Mouse (Mus musculus): ENCODE data around the gene Pcdh15.

The Pcdh15 gene

GRCm38 (mm10) chr10:74450069-74450468 lies 1350.9 kb downstream of the Pcdh15 start:
- in situ Hi-C loops (cut with MboI; ENCODE audit: unreplicated experiment in 2 of 2): loop anchor here in 1 of 2 experiments (25.0 kb wide), 2 partner anchors 562 to 712 kb away; no protein-coding TSS in a partner anchor

- in situ Hi-C loops (cut with MboI; ENCODE audit: unreplicated experiment in 2 of 2): loop anchor here (10.0 to 25.0 kb wide), 3 partner anchors 548 to 698 kb away; no protein-coding TSS in a partner anchor
Measured at GRCm38 (mm10) chr10:74463972-74464371, 1364.8 kb downstream of the Pcdh15 start.

- in situ Hi-C loops (cut with MboI; ENCODE audit: unreplicated experiment in 2 of 2): no loop called here
Measured at GRCm38 (mm10) chr10:74480779-74481178, 1381.6 kb downstream of the Pcdh15 start.

- in situ Hi-C loops (cut with MboI; ENCODE audit: unreplicated experiment in 2 of 2): no loop called here
Measured at GRCm38 (mm10) chr10:74512315-74512714, 1413.2 kb downstream of the Pcdh15 start.

GRCm38 (mm10) chr10:74513743-74514142 lies 1414.6 kb downstream of the Pcdh15 start:
- in situ Hi-C loops (cut with MboI; ENCODE audit: unreplicated experiment in 2 of 2): no loop called here

GRCm38 (mm10) chr10:74538371-74538770 lies 1439.2 kb downstream of the Pcdh15 start:
- in situ Hi-C loops (cut with MboI; ENCODE audit: unreplicated experiment in 2 of 2): no loop called here

GRCm38 (mm10) chr10:74555326-74555725 lies 1456.2 kb downstream of the Pcdh15 start:
- in situ Hi-C loops (cut with MboI; ENCODE audit: unreplicated experiment in 2 of 2): no loop called here

GRCm38 (mm10) chr10:74569603-74570002 lies 1470.5 kb downstream of the Pcdh15 start:
- in situ Hi-C loops (cut with MboI; ENCODE audit: unreplicated experiment in 2 of 2): no loop called here

GRCm38 (mm10) chr10:74579924-74580323 lies 1480.8 kb downstream of the Pcdh15 start:
- in situ Hi-C loops (cut with MboI; ENCODE audit: unreplicated experiment in 2 of 2): no loop called here

GRCm38 (mm10) chr10:74591799-74592198 lies 1492.7 kb downstream of the Pcdh15 start:
- in situ Hi-C loops (cut with MboI; ENCODE audit: unreplicated experiment in 2 of 2): no loop called here

GRCm38 (mm10) chr10:74607683-74608082 lies 1508.5 kb downstream of the Pcdh15 start:
- in situ Hi-C loops (cut with MboI; ENCODE audit: unreplicated experiment in 2 of 2): no loop called here

- in situ Hi-C loops (cut with MboI; ENCODE audit: unreplicated experiment in 2 of 2): no loop called here
Measured at GRCm38 (mm10) chr10:74621837-74622236, 1522.7 kb downstream of the Pcdh15 start.

- in situ Hi-C loops (cut with MboI; ENCODE audit: unreplicated experiment in 2 of 2): no loop called here
Measured at GRCm38 (mm10) chr10:74625715-74626114, 1526.6 kb downstream of the Pcdh15 start.

GRCm38 (mm10) chr10:74626596-74626995 lies 1527.5 kb downstream of the Pcdh15 start:
- in situ Hi-C loops (cut with MboI; ENCODE audit: unreplicated experiment in 2 of 2): no loop called here

- in situ Hi-C loops (cut with MboI; ENCODE audit: unreplicated experiment in 2 of 2): no loop called here
Measured at GRCm38 (mm10) chr10:74631314-74631713, 1532.2 kb downstream of the Pcdh15 start.

- in situ Hi-C loops (cut with MboI; ENCODE audit: unreplicated experiment in 2 of 2): no loop called here
Measured at GRCm38 (mm10) chr10:74637040-74637439, 1537.9 kb downstream of the Pcdh15 start.

- in situ Hi-C loops (cut with MboI; ENCODE audit: unreplicated experiment in 2 of 2): no loop called here
Measured at GRCm38 (mm10) chr10:74642125-74642524, 1543.0 kb downstream of the Pcdh15 start.

- in situ Hi-C loops (cut with MboI; ENCODE audit: unreplicated experiment in 2 of 2): no loop called here
Measured at GRCm38 (mm10) chr10:74663171-74663570, 1564.0 kb downstream of the Pcdh15 start.

- in situ Hi-C loops (cut with MboI; ENCODE audit: unreplicated experiment in 2 of 2): no loop called here
Measured at GRCm38 (mm10) chr10:74680016-74680491, 1580.9 kb downstream of the Pcdh15 start.

GRCm38 (mm10) chr10:74680559-74680958 lies 1581.4 kb downstream of the Pcdh15 start:
- in situ Hi-C loops (cut with MboI; ENCODE audit: unreplicated experiment in 2 of 2): no loop called here
